Mouse (Mus musculus): ENCODE measurements around the gene Lpcat3. TPM values are rescaled to one million over a fixed set of nuclear protein-coding genes. Genes with fewer than 3 reads are reported as not detected.

Lpcat3 gene
- polyA plus RNA-seq (2012), result 47.7 and 53.9 TPM in 2 replicates

DNA sequence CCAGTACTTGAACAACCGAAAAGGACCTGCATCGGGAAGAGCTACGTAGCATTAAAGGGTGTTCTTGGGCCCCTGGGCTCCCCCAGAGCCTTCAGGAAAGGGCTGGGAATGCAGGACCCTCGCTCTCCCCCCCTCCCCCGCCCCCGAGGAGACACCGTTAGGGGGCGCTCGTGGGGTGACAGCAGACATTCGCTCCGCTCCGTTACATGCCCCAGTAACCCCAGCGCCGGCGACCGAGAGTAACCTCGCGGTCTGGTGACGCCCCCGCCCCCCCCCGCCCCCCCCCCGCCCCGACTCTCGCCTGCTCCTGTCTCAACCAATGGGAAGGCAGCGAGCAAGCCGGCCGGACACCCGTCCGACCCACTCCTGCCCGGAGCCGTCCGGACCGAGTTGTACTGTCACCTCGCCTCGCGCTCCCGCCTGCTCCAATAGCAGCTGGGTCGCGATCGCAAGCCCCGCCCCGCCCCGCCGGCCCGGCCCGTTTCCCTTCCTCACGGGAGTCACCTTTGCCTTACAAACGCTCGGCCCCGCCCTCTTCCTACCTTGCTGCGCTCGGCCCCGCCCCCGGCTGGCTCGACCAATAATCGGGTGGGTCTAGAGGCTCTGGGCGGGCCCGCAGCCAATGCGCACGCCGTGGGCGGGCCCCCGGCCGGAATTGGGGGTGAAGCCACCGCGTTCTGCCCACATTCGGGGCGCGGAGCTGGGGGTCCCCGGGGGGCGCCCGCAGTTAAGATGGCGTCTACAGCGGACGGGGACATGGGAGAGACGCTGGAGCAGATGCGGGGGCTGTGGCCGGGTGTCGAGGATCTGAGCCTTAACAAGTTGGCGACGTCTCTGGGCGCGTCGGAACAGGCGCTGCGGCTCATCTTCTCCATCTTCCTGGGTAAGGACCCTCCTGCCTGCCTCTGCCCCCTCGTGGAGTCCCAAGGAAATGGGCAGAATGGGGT is at the start of gene Lpcat3:
Gene Lpcat3 (plus strand): TSS at position 551 of the 947 bp plus-strand sequence.

DNA sequence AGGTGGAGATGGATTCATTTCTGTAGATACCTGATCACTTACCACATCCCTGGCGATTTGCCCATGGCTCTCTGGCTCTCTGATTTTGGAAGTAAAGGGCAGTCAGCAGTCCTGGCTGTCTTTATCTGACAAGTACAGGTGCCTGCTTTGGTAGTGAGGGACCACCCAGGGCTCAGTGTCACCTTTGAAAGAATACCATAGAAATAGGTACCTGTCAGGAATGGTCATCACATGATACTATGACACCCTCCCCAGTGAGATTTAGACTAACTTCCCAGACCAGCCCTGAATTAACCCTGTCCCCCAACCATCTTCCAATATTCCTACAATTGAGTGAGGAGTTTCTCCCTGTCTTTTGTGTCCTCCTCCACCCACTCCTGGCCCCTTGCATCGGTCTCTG is 26.8 kb upstream of the Lpcat3 start, which contains the start of gene C1s2:
Gene C1s2 (minus strand): TSS at position 101 of the 400 bp plus-strand sequence.

DNA sequence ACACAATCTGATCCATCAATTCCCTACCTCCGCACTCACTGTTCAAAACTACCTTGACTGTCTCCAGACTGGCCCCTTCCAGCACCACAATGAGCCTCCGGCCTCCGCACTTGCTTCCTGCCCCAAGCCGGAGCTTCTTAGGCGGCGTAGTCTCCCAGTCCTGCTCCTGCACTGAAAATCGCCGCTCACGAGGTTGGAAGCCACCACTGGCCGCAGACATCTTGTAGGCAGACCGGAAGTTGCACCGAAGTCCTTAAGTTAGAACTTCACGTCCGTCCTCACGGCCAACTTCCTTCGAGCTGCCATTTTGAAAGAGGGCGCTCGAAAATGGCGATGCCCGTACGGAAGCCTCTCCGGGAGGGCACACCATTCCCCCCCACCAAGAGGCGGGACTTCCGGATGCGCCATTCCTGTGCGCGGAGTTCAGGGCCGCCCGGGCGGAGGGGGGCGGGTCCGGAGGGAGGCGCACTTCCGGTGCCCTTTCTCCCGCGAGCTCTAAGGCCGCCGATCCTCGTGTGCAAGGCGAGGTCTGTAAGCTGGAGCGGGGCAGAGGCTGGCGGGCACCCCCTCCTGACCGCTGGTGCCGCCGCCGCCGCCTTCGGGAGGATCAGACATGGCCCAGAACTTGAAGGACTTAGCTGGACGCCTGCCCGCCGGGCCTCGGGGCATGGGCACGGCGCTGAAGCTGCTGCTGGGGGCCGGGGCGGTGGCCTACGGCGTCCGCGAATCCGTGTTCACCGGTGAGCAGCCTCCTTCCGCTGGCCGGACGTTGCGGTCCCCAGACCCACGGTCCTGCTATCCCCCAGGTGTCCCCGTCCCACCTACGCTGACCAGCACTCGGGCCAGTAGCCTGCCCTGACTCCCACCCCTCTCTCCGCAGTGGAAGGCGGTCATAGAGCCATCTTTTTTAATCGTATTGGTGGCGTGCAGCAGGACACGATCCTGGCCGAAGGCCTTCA is 49.3 kb downstream of the Lpcat3 start, which contains the start of the genes Emg1 and Phb2:
Gene Emg1 (minus strand): TSS at position 355 of the 959 bp plus-strand sequence.
Gene Phb2 (plus strand): TSS at position 513 of the 959 bp plus-strand sequence.

DNA sequence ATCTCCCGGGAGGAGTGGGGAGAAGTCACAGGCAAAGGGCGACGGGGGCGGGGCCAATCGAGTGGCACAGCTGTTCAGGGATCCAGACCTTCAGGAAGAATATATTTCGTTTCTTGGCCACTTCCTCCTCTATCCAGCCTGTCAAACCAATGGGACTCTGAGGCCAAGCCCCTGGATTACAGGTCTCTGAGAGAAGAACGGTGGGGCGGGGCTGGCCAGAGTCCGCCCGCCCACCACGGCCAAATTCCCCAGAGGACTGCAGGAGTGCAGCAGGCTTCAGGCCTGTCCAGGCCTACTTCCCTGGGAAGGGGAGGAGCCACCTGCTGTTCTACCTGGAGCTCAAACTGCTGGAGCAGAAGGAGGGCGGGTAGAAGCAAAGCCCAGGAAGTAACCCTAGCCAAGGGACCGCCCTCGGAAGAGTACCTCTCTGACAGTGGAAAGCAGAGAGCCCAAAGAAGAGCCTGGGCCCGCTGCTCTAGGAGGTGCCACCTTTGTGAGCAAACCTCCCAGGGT is 75.7 kb downstream of the Lpcat3 start, which contains the start of gene Ptpn6:
Gene Ptpn6 (minus strand): TSS at position 204 of the 513 bp plus-strand sequence.

DNA sequence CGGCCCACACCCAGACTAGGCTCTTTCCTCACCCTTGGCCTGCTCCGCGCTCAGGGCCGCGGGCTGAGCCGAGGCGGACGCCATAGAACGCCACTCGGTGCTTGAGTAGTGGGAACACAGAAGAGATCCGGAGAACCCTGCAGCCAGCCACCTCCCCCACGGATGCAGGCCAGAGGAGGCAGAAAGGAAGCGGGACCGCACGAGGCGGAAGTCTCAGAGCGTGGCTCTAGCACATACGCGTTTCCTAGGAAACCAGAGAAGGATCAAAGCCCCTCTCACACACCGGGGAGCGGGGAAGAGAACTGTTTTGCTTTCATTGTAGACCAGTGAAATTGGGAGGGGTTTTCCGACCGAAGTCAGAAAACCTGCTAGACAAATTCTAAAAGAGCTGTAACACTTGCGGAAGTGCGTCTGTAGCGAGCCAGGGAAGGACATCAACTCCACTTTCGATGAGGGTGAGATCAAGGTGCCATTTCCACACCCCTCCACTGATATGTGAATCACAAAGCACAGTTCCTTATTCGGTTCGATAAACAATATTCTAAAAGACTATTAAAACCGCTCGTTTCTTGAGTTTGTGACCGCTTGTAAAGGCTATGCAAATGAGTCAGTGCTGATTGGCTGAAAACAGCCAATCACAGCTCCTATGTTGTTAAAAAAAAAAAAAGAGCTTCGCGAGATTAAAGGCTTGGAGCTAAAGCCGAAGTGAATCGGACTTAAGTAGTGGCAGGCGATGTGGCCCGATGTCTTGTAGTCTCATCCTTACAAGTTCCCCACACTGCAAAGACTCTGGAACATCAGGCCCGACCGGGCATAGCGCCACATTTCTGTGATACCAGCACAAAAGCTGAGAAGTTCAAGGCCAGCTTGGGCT is 78.3 kb downstream of the Lpcat3 start, which contains the start of gene Grcc10:
Gene Grcc10 (minus strand): TSS at position 487 of the 874 bp plus-strand sequence.

Other genes starting within 250 kb of the Lpcat3 start
- gene Pex5, start 248.0 kb upstream of the Lpcat3 start, polyA plus RNA-seq (2012), result 25.8 and 31.5 TPM in 2 replicates
- gene Clstn3, start 198.2 kb upstream of the Lpcat3 start, polyA plus RNA-seq (2012), result 28.8 and 42.2 TPM in 2 replicates
- gene C1rl, start 169.9 kb upstream of the Lpcat3 start, polyA plus RNA-seq (2012), result 1.5 and 1.9 TPM in 2 replicates
- gene C1ra, start 150.6 kb upstream of the Lpcat3 start, polyA plus RNA-seq (2012), result 2.0 and 2.1 TPM in 2 replicates
- not detected in 2 replicates for gene C1s1, start 120.7 kb upstream of the Lpcat3 start, polyA plus RNA-seq (2012)
- gene C1rb, start 92.7 kb upstream of the Lpcat3 start, polyA plus RNA-seq (2012), result not detected in 2 replicates
- not detected in 2 replicates for gene C1s2, start 26.9 kb upstream of the Lpcat3 start, polyA plus RNA-seq (2012)
- gene Emg1, start 49.2 kb downstream of the Lpcat3 start, polyA plus RNA-seq (2012), result 294 and 299 TPM in 2 replicates
- 308 and 359 TPM in 2 replicates for gene Phb2, start 49.3 kb downstream of the Lpcat3 start, polyA plus RNA-seq (2012)
- 65.9 and 80.8 TPM in 2 replicates for gene Ptpn6, start 75.7 kb downstream of the Lpcat3 start, polyA plus RNA-seq (2012)
- 50.4 and 53.2 TPM in 2 replicates for gene Grcc10, start 78.3 kb downstream of the Lpcat3 start, polyA plus RNA-seq (2012)
- gene Gm45234, start 93.0 kb downstream of the Lpcat3 start, polyA plus RNA-seq (2012), result not detected in 2 replicates
- 111 and 137 TPM in 2 replicates for gene Atn1, start 93.5 kb downstream of the Lpcat3 start, polyA plus RNA-seq (2012)
- gene Eno2, start 106.6 kb downstream of the Lpcat3 start, polyA plus RNA-seq (2012), result 0.37 and 0.90 TPM in 2 replicates
- 0.37 and 0.47 TPM in 2 replicates for gene Lrrc23, start 116.7 kb downstream of the Lpcat3 start, polyA plus RNA-seq (2012)
- gene Spsb2, start 145.6 kb downstream of the Lpcat3 start, polyA plus RNA-seq (2012), result 10.0 and 16.9 TPM in 2 replicates
- 195 and 233 TPM in 2 replicates for gene Tpi1, start 151.3 kb downstream of the Lpcat3 start, polyA plus RNA-seq (2012)
- gene Usp5, start 166.5 kb downstream of the Lpcat3 start, polyA plus RNA-seq (2012), result 83.8 and 84.6 TPM in 2 replicates
- 43.2 and 59.7 TPM in 2 replicates for gene Cdca3, start 166.5 kb downstream of the Lpcat3 start, polyA plus RNA-seq (2012)
- 0.22 TPM in 1 of 2 replicates, not detected in the other for gene Gnb3, start 177.2 kb downstream of the Lpcat3 start, polyA plus RNA-seq (2012)
- 8.2 and 16.7 TPM in 2 replicates for gene P3h3, start 194.7 kb downstream of the Lpcat3 start, polyA plus RNA-seq (2012)
- 0.09 and 0.18 TPM in 2 replicates for gene Gpr162, start 201.0 kb downstream of the Lpcat3 start, polyA plus RNA-seq (2012)
- gene Cd4, start 225.2 kb downstream of the Lpcat3 start, polyA plus RNA-seq (2012), result 0.43 and 0.93 TPM in 2 replicates
- gene Lag3, start 248.7 kb downstream of the Lpcat3 start, polyA plus RNA-seq (2012), result 5.7 and 9.5 TPM in 2 replicates